Mouse (Mus musculus): Measurements from ENCODE around the gene Gm17364.

DNA sequence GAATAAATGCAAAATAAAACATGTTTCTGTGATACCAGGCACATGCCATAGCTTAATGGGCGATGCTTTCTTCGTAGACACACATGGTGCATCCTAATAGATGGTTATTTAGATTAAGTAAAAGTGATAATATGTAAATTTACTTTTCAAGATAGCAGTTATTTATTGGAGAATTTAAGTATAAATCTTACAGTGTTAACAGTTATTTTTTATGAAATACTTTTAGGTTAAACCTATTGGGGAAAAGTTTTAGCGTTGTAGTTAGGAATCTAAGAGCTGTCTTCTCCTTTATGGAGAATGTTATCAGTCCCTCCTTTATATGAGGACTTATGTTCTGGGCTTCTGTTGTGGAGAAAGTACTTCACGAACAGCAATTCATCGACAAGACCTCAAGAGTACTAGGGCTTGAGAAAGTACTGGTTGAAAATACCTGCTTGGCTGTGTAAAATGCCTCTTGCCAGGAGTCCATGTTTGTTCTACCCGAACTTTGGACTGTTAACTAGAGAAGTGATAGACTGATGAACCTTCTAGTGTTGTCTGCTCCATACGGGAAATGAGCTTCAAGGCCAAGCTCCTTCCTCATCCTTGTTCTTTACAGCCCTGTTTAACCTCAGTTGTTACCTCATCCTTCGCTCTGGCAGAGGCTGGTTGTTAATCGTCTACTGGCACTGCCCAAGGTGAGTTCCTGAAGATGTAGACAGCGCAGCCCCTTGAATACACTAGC, at the start of gene Gm17364:
- TF ChIP-seq CTCF (IDR thresholded peaks at IDR 0.05; ENCODE audit: low read depth) (no peak), EP300 (IDR thresholded peaks at IDR 0.05; ENCODE audit: low read depth) (no peak)

Data from heart, postnatal 0 days (tissue).